Comparison of ENCODE assay signal across 25 mouse cellular contexts in the genomic region with DNA sequence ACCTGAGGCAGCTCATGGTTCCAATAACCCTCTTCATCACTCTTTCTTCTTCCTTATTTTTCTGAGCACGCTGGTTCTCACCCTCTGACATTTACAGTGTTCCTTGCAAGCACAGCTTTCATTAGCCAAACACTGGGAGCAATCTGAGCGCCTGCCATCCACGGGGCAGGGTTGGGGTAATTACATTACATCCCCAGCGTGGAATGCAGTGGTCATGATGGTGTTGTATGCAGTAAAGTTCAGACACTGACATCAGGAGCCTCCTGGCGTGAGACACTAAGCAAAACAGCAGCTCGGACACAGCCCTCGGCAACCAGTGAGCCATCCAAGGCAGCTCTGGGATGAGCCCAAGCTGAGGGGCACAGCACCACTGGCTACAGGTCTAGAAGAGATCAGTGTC.
DNase-seq lines count a peak whose midpoint lies in the region; ATAC-seq and TF ChIP-seq lines count a peak whose summit lies in the region.
"Had no signal": no experiment of that assay in that cellular context is flagged by ENCODE, and none has a peak within 500 bp of the region (broad histone marks: within the 10 kb centered on the region; RNA-seq: fewer than 3 reads in every experiment).

No protein-coding gene starts in this region.

- intact Hi-C loops in left cerebral cortex, postnatal 4 days (cut with DNase I), result no loop called here

- H3K4me3 ChIP-seq in lung, embryonic 14.5 days (ENCODE audit: low read depth, low read length), result no peak overlapping the region
- H3K4me3 ChIP-seq in lung, postnatal 0 days (ENCODE audit: low read depth, low read length), result no peak overlapping the region
- H3K4me3 ChIP-seq in C2C12 (ENCODE audit: insufficient read depth, poor library complexity, severe bottlenecking), result no peak overlapping the region
- H3K4me3 ChIP-seq: embryonic facial prominence, embryonic 12.5 days; embryonic facial prominence, embryonic 15.5 days; forebrain, embryonic 12.5 days; forebrain, embryonic 15.5 days; heart, adult 2 months; heart, embryonic 10.5 days; heart, embryonic 13.5 days; hindbrain, embryonic 13.5 days had no signal

- CTCF ChIA-PET in Patski (lab: Charles Lee), result interaction anchor here (1.1 kb wide), 1 partner anchor 623 kb away, joined by 3 read pairs; no protein-coding TSS in a partner anchor

- no peak for ATAC-seq in lung, embryonic 14.5 days (ENCODE audit: insufficient read depth)
- no peak for ATAC-seq in lung, postnatal 0 days
- peak; percentile 79 for ATAC-seq in Patski
- ATAC-seq: CD4-positive, CD25-positive, alpha-beta regulatory T cell, adult 4 months; forebrain, embryonic 15.5 days; hindbrain, postnatal 0 days; inflammation-experienced regulatory T-cells, adult 6 months; intestine, embryonic 16.5 days had no signal

- peak; percentile 12 for DNase-seq in lung, embryonic 14.5 days
- DNase-seq in lung, postnatal 0 days (ENCODE audit: low spot score), result no peak
- DNase-seq in Patski (ENCODE audit: low read depth, low spot score), result no peak
- no peak for DNase-seq in left cerebral cortex, postnatal 4 days
- no peak for DNase-seq in thymus, postnatal 36 days
- DNase-seq: adrenal gland, postnatal 10 days; adrenal gland, postnatal 36 days; B cell, adult 2 months; cerebellum, adult 18-20 months; cerebellum, adult 9-10 months; cerebellum, postnatal 14 days; gastrocnemius, postnatal 36 days; heart, adult 2 months had no signal

- no peaks in the 10 kb centered on the region for H3K4me1 ChIP-seq in lung, embryonic 14.5 days (ENCODE audit: insufficient read depth)
- H3K4me1 ChIP-seq in lung, postnatal 0 days (ENCODE audit: insufficient read depth, low read depth, low read length), result no peaks in the 10 kb centered on the region
- H3K4me1 ChIP-seq: forebrain, embryonic 12.5 days; forebrain, embryonic 15.5 days; heart, embryonic 13.5 days; hindbrain, embryonic 13.5 days had no signal

- H3K9me3 ChIP-seq in lung, embryonic 14.5 days (ENCODE audit: low read depth, low read length), result no peaks in the 10 kb centered on the region
- no peaks in the 10 kb centered on the region for H3K9me3 ChIP-seq in lung, postnatal 0 days (ENCODE audit: low read length)
- H3K9me3 ChIP-seq: embryonic facial prominence, embryonic 12.5 days; embryonic facial prominence, embryonic 15.5 days; forebrain, embryonic 12.5 days; forebrain, embryonic 15.5 days; heart, embryonic 10.5 days; heart, embryonic 13.5 days; hindbrain, embryonic 13.5 days had no signal

- no peak overlapping the region for H3K4me2 ChIP-seq in lung, embryonic 14.5 days
- no peak overlapping the region for H3K4me2 ChIP-seq in lung, postnatal 0 days (replicated peaks; ENCODE audit: low read depth, low read length)
- H3K4me2 ChIP-seq: embryonic facial prominence, embryonic 12.5 days; embryonic facial prominence, embryonic 15.5 days; forebrain, embryonic 12.5 days; forebrain, embryonic 15.5 days; heart, embryonic 13.5 days; hindbrain, embryonic 13.5 days had no signal

- 53% methylated on average over 7 of the region's 7 CpGs for WGBS in lung, embryonic 14.5 days
- 41% methylated on average over 7 of the region's 7 CpGs for WGBS in lung, postnatal 0 days

- H3K27me3 ChIP-seq in lung, embryonic 14.5 days (ENCODE audit: insufficient read depth, low read length), result no peaks in the 10 kb centered on the region
- no peaks in the 10 kb centered on the region for H3K27me3 ChIP-seq in lung, postnatal 0 days (replicated peaks; ENCODE audit: insufficient read depth, low read length)
- H3K27me3 ChIP-seq in C2C12 (ENCODE audit: control insufficient read depth, insufficient read depth, insufficient read length), result peaks cover 3% of the 10 kb centered on the region
- H3K27me3 ChIP-seq in Patski, result no peaks in the 10 kb centered on the region
- H3K27me3 ChIP-seq: embryonic facial prominence, embryonic 12.5 days; embryonic facial prominence, embryonic 15.5 days; forebrain, embryonic 12.5 days; forebrain, embryonic 15.5 days; heart, embryonic 13.5 days had no signal

- POLR2A ChIA-PET in Patski (lab: Charles Lee), result interaction anchor here (0.6 kb wide), 1 partner anchor 8 kb away, joined by 8 read pairs; no protein-coding TSS in a partner anchor

- no peaks in the 10 kb centered on the region for H3K36me3 ChIP-seq in lung, embryonic 14.5 days (ENCODE audit: insufficient read depth)
- H3K36me3 ChIP-seq in lung, postnatal 0 days (ENCODE audit: insufficient read depth, low read length), result no peaks in the 10 kb centered on the region
- H3K36me3 ChIP-seq in C2C12 (ENCODE audit: control insufficient read depth, insufficient read depth), result no peaks in the 10 kb centered on the region
- H3K36me3 ChIP-seq: embryonic facial prominence, embryonic 12.5 days; embryonic facial prominence, embryonic 15.5 days; forebrain, embryonic 12.5 days; forebrain, embryonic 15.5 days; heart, embryonic 10.5 days; heart, embryonic 13.5 days; hindbrain, embryonic 13.5 days had no signal

- no peak overlapping the region for H3K27ac ChIP-seq in lung, embryonic 14.5 days (ENCODE audit: low read depth)
- H3K27ac ChIP-seq in lung, postnatal 0 days (ENCODE audit: low read length), result no peak overlapping the region
- H3K27ac ChIP-seq: embryonic facial prominence, embryonic 12.5 days; embryonic facial prominence, embryonic 15.5 days; forebrain, embryonic 12.5 days; forebrain, embryonic 15.5 days; heart, adult 2 months; heart, embryonic 10.5 days; heart, embryonic 13.5 days; hindbrain, embryonic 13.5 days; hindbrain, postnatal 0 days had no signal

- no peak overlapping the region for H3ac ChIP-seq in C2C12 (ENCODE audit: control insufficient read depth, insufficient read length, low read depth)

- no peak overlapping the region for H3K9ac ChIP-seq in lung, embryonic 14.5 days
- no peak overlapping the region for H3K9ac ChIP-seq in lung, postnatal 0 days (replicated peaks; ENCODE audit: low read depth)
- H3K9ac ChIP-seq: embryonic facial prominence, embryonic 12.5 days; embryonic facial prominence, embryonic 15.5 days; forebrain, embryonic 12.5 days; forebrain, embryonic 15.5 days; heart, embryonic 13.5 days; hindbrain, embryonic 13.5 days had no signal

- TF ChIP-seq CTCF in lung, embryonic 14.5 days (IDR thresholded peaks at IDR 0.05; ENCODE audit: low read depth), result no peak
- no peak for TF ChIP-seq CTCF in lung, postnatal 0 days (IDR thresholded peaks at IDR 0.05)
- TF ChIP-seq CTCF in C2C12 (IDR thresholded peaks at IDR 0.05; ENCODE audit: control insufficient read depth, insufficient read depth, insufficient read length) (no peak), Patski (IDR thresholded peaks at IDR 0.05) (peak; percentile 13)

- no peak for TF ChIP-seq EP300 in lung, postnatal 0 days (IDR thresholded peaks at IDR 0.05)

- no peaks in the 10 kb centered on the region for H3K79me2 ChIP-seq in C2C12 (ENCODE audit: control insufficient read depth, insufficient read depth)

- in situ Hi-C loops in Patski (cut with MboI; ENCODE audit: low pct_unique_long_range_greater_than_20kb), result no loop called here

- H3K79me3 ChIP-seq in C2C12 (ENCODE audit: low read depth), result no peaks in the 10 kb centered on the region

TF ChIP-seq in C2C12, 6 proteins besides CTCF, POLR2A, EP300 and RAD21:
- TF ChIP-seq FOSL1 (IDR thresholded peaks at IDR 0.05; ENCODE audit: insufficient read depth, low read length, poor library complexity, severe bottlenecking), result no peak
- no peak for TF ChIP-seq MYOG (IDR thresholded peaks at IDR 0.05; ENCODE audit: control insufficient read depth, extremely low read depth, insufficient read length)
- TF ChIP-seq CEBPB (IDR thresholded peaks at IDR 0.05; ENCODE audit: low read depth), result no peak
- peak; percentile 16 for TF ChIP-seq MYOD1 (IDR thresholded peaks at IDR 0.05; ENCODE audit: control insufficient read depth, insufficient read length, low read depth)
TF ChIP-seq in C2C12: peak in this region for 1.
